Mouse (Mus musculus) heart, adult 8-10 months (tissue): Measurements from ENCODE around the gene Krtap31-2. TPM values are rescaled to one million over a fixed set of nuclear protein-coding genes. Genes with fewer than 3 reads are reported as not detected.

Source experiments
- DNase-seq: peaks from one replicate; pipeline ENCODE4 v3.0.0; 2022; ENCODE audit warnings: low spot score
- total RNA-seq, 4 experiments: library from RNA; stranded (reverse); gene quantifications; 2 replicates each; pipeline ENCODE4 v1.2.4; 2022

Krtap31-2 gene
- total RNA-seq: not detected

DNA sequence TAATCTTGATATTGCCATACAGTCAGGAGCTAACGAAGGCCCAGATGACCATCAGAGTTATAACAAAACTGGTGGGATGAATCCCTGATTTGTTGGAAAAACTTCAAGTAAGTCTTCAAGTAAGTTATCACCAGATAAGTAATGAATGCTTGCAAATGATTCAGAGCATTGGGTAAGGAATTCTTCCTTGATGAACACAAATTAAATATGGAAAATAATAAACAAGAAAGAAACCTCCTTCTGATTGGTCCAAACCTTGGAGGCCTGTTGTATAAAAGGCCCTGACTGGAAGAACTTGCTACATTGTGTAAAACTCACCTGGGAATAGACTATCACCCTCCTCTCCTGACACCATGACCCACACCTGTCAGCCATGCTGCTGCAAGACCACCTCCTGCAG, at the start of gene Krtap31-2:
Gene Krtap31-2 (plus strand): TSS at position 301 of the 400 bp plus-strand sequence.
- DNase-seq: no peak

DNA sequence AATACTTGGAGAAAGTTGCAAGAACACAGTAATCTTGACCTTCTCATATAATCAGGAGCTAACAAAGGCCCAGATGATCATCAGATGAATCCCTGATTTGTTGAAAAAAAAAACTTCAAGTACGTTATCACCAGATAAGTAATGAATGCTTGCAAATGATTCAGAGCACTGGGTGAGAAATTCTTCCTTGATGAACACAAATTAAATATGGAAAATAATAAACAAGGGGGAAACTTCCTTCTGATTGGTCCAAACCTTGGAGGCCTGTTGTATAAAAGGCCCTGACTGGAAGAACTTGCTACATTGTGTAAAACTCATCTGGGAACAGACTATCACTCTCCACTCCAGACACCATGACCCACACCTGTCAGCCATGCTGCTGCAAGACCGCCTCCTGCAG, 28.5 kb upstream of the Krtap31-2 start, which contains the start of gene Krtap31-1:
Gene Krtap31-1 (plus strand): TSS at position 301 of the 400 bp plus-strand sequence.
- no peak for DNase-seq

DNA sequence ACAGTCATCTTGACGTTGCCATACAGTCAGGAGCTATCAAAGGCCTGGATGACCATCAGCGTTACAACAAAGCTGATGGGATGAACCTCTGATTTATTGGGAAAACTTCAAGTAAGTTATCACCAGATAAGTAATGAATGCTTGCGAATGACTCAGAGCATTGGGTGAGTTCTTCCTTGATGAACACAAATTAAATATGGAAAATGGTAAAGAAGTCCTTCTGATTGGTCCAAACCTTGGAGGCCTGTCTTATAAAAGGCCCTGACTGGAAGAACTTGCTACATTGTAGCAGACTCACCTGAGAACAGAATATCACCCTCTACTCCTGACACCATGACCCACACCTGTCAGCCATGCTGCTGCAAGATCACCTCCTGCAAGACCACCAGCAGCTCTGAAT, 21.6 kb upstream of the Krtap31-2 start, which contains the start of gene Gm11565:
Gene Gm11565 (plus strand): TSS at position 301 of the 400 bp plus-strand sequence.
- no peak for DNase-seq

DNA sequence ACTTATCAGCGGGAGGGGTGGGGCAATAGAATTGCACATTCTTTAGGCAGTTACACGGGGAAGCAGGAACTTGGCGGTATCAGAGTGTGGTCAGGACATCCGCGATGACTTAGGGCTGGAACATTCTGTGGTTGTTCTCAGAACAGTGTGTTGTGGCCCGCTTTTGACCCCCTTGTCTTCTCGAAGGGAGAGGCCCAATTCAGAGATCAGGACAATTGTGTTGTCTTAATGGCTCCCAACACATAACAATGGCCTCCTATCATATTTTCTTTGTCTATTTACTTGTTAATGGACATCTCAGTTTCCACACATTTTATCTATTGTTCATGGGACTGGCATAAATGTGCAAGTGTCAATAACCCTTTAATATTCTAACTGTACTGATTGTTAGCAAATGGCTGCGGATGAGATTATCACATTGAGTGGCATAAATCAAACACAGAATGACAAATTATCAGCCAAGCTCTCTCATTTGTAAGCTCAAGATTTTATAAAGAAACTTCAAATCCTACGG, 1.7 kb downstream of the Krtap31-2 start:
- no peak for DNase-seq

DNA sequence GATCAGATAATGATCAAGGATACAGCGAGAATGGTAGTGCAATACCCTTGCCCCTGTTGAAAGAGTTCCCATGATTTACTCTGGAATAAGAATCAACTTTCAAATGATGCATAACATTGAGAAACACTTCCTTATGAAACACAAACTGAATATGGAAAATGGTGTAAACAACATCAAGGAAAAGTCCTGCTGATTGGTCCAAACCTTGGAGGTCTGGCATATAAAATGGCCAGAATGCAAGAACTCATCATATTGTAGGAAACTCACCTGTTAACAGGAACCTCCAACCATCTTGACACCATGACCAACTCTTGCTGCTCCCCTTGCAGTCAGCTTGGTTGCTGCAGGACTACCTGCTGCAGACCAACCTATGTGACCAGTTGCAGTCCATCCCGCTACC, 12.1 kb downstream of the Krtap31-2 start, which contains the start of gene Krtap9-5:
Gene Krtap9-5 (plus strand): TSS at position 301 of the 400 bp plus-strand sequence.
- DNase-seq: no peak

GRCm38 (mm10) chr11:99964213-99964612, 28.1 kb downstream of the Krtap31-2 start:
- no peak for DNase-seq

DNA sequence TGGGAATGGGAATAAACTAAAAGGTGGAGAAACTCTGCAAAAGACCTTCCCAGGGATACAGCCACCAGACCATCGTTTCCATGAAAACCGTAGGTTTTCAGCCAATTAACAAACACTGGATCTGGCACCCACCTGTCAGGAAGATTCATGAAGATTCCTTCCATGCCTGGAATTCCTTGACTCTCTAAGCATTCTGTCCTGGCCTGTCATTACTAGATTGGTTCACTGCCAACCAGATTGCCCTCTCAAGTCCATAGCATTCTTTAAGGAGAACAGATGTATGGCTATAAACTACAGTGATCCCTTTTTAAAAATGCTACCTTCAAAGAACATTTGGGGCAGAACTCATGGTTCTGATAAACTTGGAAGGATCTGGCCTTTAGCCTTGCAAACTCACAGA, 29.9 kb downstream of the Krtap31-2 start:
- DNase-seq: no peak

- no peak for DNase-seq
Observed at GRCm38 (mm10) chr11:99978953-99979352, 42.9 kb downstream of the Krtap31-2 start, which contains the start of gene Krtap29-1. TSS of gene Krtap29-1 (minus strand) at chr11:99979053.

DNA sequence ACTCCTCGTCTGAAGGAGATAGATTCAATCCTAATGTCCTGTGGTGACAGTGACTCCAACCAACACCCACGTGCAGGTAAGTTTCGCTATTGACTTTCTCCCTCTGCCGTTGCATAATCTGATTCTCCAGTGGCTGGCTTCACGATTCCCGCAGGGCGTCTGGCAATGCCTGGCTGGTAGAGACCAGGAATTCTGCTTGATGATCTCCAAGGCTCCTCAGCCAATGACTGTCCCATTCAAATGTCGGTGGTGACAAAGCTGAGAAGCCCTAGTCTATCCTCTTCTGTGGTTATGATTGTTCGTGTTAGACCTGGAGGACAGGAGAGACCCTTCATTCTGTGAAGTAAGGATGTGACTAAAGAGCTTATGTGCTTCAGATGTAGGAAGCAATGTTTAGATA, 46.6 kb downstream of the Krtap31-2 start:
- DNase-seq: no peak

- no peak for DNase-seq
Observed at GRCm38 (mm10) chr11:99983442-99983841, 47.4 kb downstream of the Krtap31-2 start.

GRCm38 (mm10) chr11:99985291-99986092, 49.4 kb downstream of the Krtap31-2 start:
- DNase-seq: no peak

DNA sequence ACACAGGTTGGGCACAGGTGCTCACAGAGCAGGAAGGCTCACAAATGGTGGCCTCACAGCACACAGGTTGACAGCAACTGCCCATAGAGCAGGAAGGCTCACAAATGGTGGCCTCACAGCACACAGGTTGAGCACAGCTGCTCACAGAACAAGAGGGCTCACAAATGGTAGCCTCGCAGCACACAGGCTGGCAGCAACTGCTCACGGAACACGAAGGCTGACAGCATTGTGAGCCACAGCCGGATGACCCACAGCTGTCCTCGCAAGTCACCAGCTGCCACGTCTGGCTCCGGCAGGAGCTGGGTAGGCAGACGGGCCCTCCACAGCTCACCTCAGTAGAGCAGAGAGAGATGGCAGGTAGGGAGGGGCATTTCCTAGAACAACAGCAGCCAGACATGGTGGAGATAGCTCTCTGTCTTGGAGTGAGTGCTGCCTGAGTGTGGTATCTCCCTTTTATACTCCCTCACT, 50.1 kb downstream of the Krtap31-2 start, which contains the start of gene Krtap16-1:
Gene Krtap16-1 (minus strand): TSS at position 418 of the 468 bp plus-strand sequence.
- no peak for DNase-seq

Other genes with a start within 250 kb of the Krtap31-2 start
- gene Gm14190, start 245.6 kb upstream of the Krtap31-2 start, total RNA-seq: not detected
- gene Gm14180, start 202.0 kb upstream of the Krtap31-2 start, total RNA-seq: not detected
- gene Gm11595, start 163.4 kb upstream of the Krtap31-2 start, total RNA-seq: not detected
- not detected for gene Krtap4-8, start 155.6 kb upstream of the Krtap31-2 start, total RNA-seq
- gene Krtap4-9, start 151.1 kb upstream of the Krtap31-2 start, total RNA-seq: not detected
- not detected for gene Gm11596, start 142.8 kb upstream of the Krtap31-2 start, total RNA-seq
- gene Gm11569, start 137.4 kb upstream of the Krtap31-2 start, total RNA-seq: not detected
- gene Gm11554, start 131.8 kb upstream of the Krtap31-2 start, total RNA-seq: not detected
- not detected for gene Krtap4-13, start 126.4 kb upstream of the Krtap31-2 start, total RNA-seq
- gene Gm11564, start 120.6 kb upstream of the Krtap31-2 start, total RNA-seq: not detected
- not detected for gene 2300003K06Rik, start 98.2 kb upstream of the Krtap31-2 start, total RNA-seq
- gene Krtap4-16, start 84.7 kb upstream of the Krtap31-2 start, total RNA-seq: not detected
- gene Gm11568, start 78.4 kb upstream of the Krtap31-2 start, total RNA-seq: not detected
- not detected for gene Gm11559, start 71.8 kb upstream of the Krtap31-2 start, total RNA-seq
- gene Krtap9-1, start 62.9 kb upstream of the Krtap31-2 start, total RNA-seq: not detected
- not detected for gene Gm11567, start 57.1 kb upstream of the Krtap31-2 start, total RNA-seq
- gene Krtap31-1, start 28.4 kb upstream of the Krtap31-2 start, total RNA-seq: not detected
- not detected for gene Gm11565, start 21.5 kb upstream of the Krtap31-2 start, total RNA-seq
- not detected for gene Krtap9-5, start 12.2 kb downstream of the Krtap31-2 start, total RNA-seq
- not detected for gene Krtap29-1, start 42.8 kb downstream of the Krtap31-2 start, total RNA-seq
- not detected for gene Krtap16-1, start 50.3 kb downstream of the Krtap31-2 start, total RNA-seq
- not detected for gene Krtap17-1, start 57.7 kb downstream of the Krtap31-2 start, total RNA-seq
- gene Krt33a, start 79.9 kb downstream of the Krtap31-2 start, total RNA-seq: not detected
- gene Krt33b, start 93.6 kb downstream of the Krtap31-2 start, total RNA-seq: not detected
- gene Krt34, start 105.3 kb downstream of the Krtap31-2 start, total RNA-seq: not detected
- gene Krt31, start 114.3 kb downstream of the Krtap31-2 start, total RNA-seq: not detected
- not detected for gene Krt32, start 151.9 kb downstream of the Krtap31-2 start, total RNA-seq
- not detected for gene Krt35, start 159.9 kb downstream of the Krtap31-2 start, total RNA-seq
- not detected for gene Krt36, start 169.3 kb downstream of the Krtap31-2 start, total RNA-seq
- gene Krt13, start 185.3 kb downstream of the Krtap31-2 start, total RNA-seq: not detected
- under 1 TPM in 1 of 4 experiments, not detected in 3; 0.92 TPM for gene Krt15, start 199.6 kb downstream of the Krtap31-2 start, total RNA-seq
- gene Krt19, start 212.4 kb downstream of the Krtap31-2 start, total RNA-seq: 1 to 10 TPM; 4.6 to 9.6 (median 6.7) TPM